Mouse (Mus musculus): ENCODE data around the gene Lhfpl4.

DNA sequence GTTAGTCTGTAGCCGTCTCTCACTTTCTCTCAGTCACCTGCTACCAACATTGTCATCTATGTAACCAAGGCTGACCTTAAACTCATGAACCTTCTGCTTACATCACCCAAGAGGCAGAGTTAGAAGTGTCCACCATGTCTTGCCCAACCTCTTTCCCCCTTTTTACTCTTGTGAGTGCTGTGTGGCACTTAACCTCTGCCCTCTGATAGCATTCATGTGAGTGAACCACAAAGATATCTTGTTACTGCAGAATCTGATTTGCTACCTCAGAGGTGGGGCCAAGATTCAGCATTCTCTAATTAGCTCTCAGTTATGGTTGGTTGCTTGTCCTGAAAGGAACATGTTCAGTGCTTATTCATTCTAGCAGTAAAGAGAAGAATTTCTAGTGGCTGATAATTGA is 47.6 kb upstream of the Lhfpl4 start:
- TF ChIP-seq CTCF (IDR thresholded peaks at IDR 0.05) (no peak), POLR2A (IDR thresholded peaks at IDR 0.05; ENCODE audit: insufficient read depth, low read depth, low read length) (no peak), EP300 (IDR thresholded peaks at IDR 0.05; ENCODE audit: insufficient read depth, low read depth, low read length) (no peak)
